Mouse (Mus musculus): ENCODE data around the gene Cit.

DNA sequence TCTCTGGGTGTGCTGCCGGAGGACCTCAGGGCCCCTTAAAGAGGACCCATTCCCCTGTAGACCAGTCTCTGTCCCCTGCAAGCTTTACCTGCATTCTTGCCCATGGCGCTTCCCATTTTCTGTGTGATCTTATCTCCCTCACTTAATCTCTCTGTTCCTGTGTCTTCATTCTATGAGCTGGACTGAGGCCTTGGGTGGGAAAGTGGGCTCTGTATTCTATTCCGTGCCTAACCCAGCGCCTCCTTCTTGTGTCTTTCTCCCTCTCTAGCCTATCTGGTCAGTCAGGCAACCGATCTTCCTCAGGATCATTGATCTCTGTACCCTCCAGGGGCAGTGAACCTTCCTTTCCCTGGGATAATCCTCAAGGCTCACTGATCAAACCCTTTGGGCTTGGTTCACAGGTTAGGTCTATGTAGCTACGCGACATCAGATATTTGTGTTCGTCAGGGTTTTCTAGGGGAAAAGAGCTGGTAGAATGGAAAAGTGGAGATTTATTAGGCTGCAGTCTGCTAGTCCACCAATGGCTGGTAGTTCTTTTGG is 627 bp downstream of the Cit start:
- TF ChIP-seq CTCF (IDR thresholded peaks at IDR 0.05) (no peak), EP300 (IDR thresholded peaks at IDR 0.05; ENCODE audit: insufficient read depth, low read depth, low read length) (no peak), POLR2A (IDR thresholded peaks at IDR 0.05; ENCODE audit: insufficient read depth, low read depth, low read length) (no peak)

All from heart, adult 2 months (tissue).